Comparison of ENCODE assay signal across 8 mouse cellular contexts in genomic region chr3:39220011-39220706, GRCm38 (mm10).
A peak's percentile ranks its signal among the peaks of the same experiment; 100 is the strongest.
DNase-seq lines count a peak whose midpoint lies in the region; ATAC-seq lines count a peak whose summit lies in the region.

No protein-coding gene starts in this region.

- no peaks in the 10 kb centered on the region for H3K9me3 ChIP-seq in lung, embryonic 16.5 days (ENCODE audit: control insufficient read depth, low read length)

- H3K4me1 ChIP-seq in lung, embryonic 16.5 days (replicated peaks; ENCODE audit: control insufficient read depth, insufficient read depth, low read length) = no peaks in the 10 kb centered on the region; the same call in 1 of the 2 replicates

- H3K27me3 ChIP-seq in lung, embryonic 16.5 days (ENCODE audit: control insufficient read depth, insufficient read depth, low read depth, low read length) = no peaks in the 10 kb centered on the region

- H3K4me3 ChIP-seq in lung, embryonic 16.5 days (ENCODE audit: low read length) = no peak overlapping the region

- peak; percentile 13 for DNase-seq in gastrocnemius, adult 18-20 months (ENCODE audit: low spot score)
- no peak for DNase-seq in gastrocnemius, postnatal 10 days
- DNase-seq in gastrocnemius, postnatal 25 days = peak; percentile 27
- peak; percentile 22 for DNase-seq in hindlimb bud, embryonic 11.5 days (ENCODE audit: extremely low spot score, low read depth, low spot score)
- DNase-seq in retina, postnatal 1 day = peak; percentile 66
- DNase-seq in cerebellum, adult 9-10 months = no peak
- DNase-seq in layer of hippocampus, adult 9-10 months (ENCODE audit: low spot score) = no peak

- 42% methylated on average over 10 of the region's 10 CpGs for WGBS in lung, embryonic 16.5 days

- no peak overlapping the region for H3K9ac ChIP-seq in lung, embryonic 16.5 days (ENCODE audit: low read length)

- H3K4me2 ChIP-seq in lung, embryonic 16.5 days (ENCODE audit: low read depth, low read length) = peak overlapping the region; percentile 34

- ATAC-seq in lung, embryonic 16.5 days (ENCODE audit: low read depth) = peak; percentile 90

- H3K36me3 ChIP-seq in lung, embryonic 16.5 days (ENCODE audit: control insufficient read depth, insufficient read depth, low read length) = no peaks in the 10 kb centered on the region

- H3K27ac ChIP-seq in lung, embryonic 16.5 days (ENCODE audit: low read length) = peak overlapping the region; percentile 86

Comparison
In these comparisons a context has a peak if more than half of its experiments do, and no peak if none do; other contexts are left out.
1. DNase-seq: peak in gastrocnemius, adult 18-20 months (single experiment), gastrocnemius, postnatal 25 days (single experiment), hindlimb bud, embryonic 11.5 days (single experiment) and retina, postnatal 1 day (single experiment); none in gastrocnemius, postnatal 10 days (single experiment), cerebellum, adult 9-10 months (single experiment) and layer of hippocampus, adult 9-10 months (single experiment).